ENCODE assay signal across 9 mouse cellular contexts in genomic region chr3:87499072-87499471, GRCm38 (mm10). TPM values are rescaled to one million over a fixed set of nuclear protein-coding genes. Genes with fewer than 3 reads are reported as not detected.
DNase-seq lines count a peak whose midpoint lies in the region; ATAC-seq and TF ChIP-seq lines count a peak whose summit lies in the region.
"Had no signal": no experiment of that assay in that cellular context is flagged by ENCODE, and none has a peak within 500 bp of the region (broad histone marks: within the 10 kb centered on the region; RNA-seq: fewer than 3 reads in every experiment).

No protein-coding gene starts in this region.

- H3K4me2 ChIP-seq in CH12.LX (ENCODE audit: insufficient read depth, low read depth, poor library complexity, severe bottlenecking), result no peak overlapping the region
- H3K4me2 ChIP-seq in lung, postnatal 0 days (replicated peaks; ENCODE audit: low read depth, low read length), result no peak overlapping the region
- H3K4me2 ChIP-seq: limb, embryonic 12.5 days had no signal

- H3K27ac ChIP-seq in CH12.LX (ENCODE audit: insufficient read depth, low read depth), result no peak overlapping the region
- no peak overlapping the region for H3K27ac ChIP-seq in gastrocnemius, adult 2 months
- no peak overlapping the region for H3K27ac ChIP-seq in lung, postnatal 0 days (ENCODE audit: low read length)
- H3K27ac ChIP-seq: limb, embryonic 12.5 days had no signal

- peaks cover 0 to 15% of the 10 kb centered on the region in 2 experiments for H3K36me3 ChIP-seq in CH12.LX (replicated peaks in 1 of 2; ENCODE audit: control insufficient read depth in 1 of 2, insufficient read depth in 1 of 2, low read length in 1 of 2)
- no peaks in the 10 kb centered on the region for H3K36me3 ChIP-seq in lung, postnatal 0 days (ENCODE audit: insufficient read depth, low read length)
- H3K36me3 ChIP-seq: limb, embryonic 12.5 days had no signal

- peak overlapping the region; percentile 25; the same call in 1 of the 2 replicates for H3K9ac ChIP-seq in CH12.LX (ENCODE audit: insufficient read depth, low read depth)
- no peak overlapping the region for H3K9ac ChIP-seq in lung, postnatal 0 days (replicated peaks; ENCODE audit: low read depth)
- H3K9ac ChIP-seq: limb, embryonic 12.5 days had no signal

- no peak for TF ChIP-seq POLR2A in CH12.LX (IDR thresholded peaks at IDR 0.05; ENCODE audit: low read depth, low read length)

- peak overlapping the region in 2 of 3 experiments; percentile 1 to 57 for H3K4me3 ChIP-seq in CH12.LX (replicated peaks in 1 of 3; ENCODE audit: low read depth in 2 of 3, low read length in 2 of 3, poor library complexity in 1 of 3)
- H3K4me3 ChIP-seq in gastrocnemius, adult 2 months, result no peak overlapping the region
- no peak overlapping the region for H3K4me3 ChIP-seq in lung, postnatal 0 days (ENCODE audit: low read depth, low read length)
- H3K4me3 ChIP-seq: limb, embryonic 12.5 days had no signal

- 12% methylated on average over 3 of the region's 3 CpGs for WGBS in lung, postnatal 0 days

- dilution Hi-C loops in CH12.LX (cut with MboI; ENCODE audit: extremely low pct_ligation_motif_present, extremely low pct_unique_long_range_greater_than_20kb, low sequenced_read_pairs), result no loop called here

- no peaks in the 10 kb centered on the region for H3K27me3 ChIP-seq in CH12.LX (replicated peaks)
- H3K27me3 ChIP-seq in lung, postnatal 0 days (replicated peaks; ENCODE audit: insufficient read depth, low read length), result no peaks in the 10 kb centered on the region
- H3K27me3 ChIP-seq: limb, embryonic 12.5 days had no signal

- peak; percentile 99 for TF ChIP-seq RAD21 in CH12.LX (IDR thresholded peaks at IDR 0.05; ENCODE audit: low read depth, low read length)

- TF ChIP-seq EP300 in CH12.LX (IDR thresholded peaks at IDR 0.05; ENCODE audit: low read length), result no peak
- no peak for TF ChIP-seq EP300 in lung, postnatal 0 days (IDR thresholded peaks at IDR 0.05)

- peaks cover 4% of the 10 kb centered on the region for H3K9me3 ChIP-seq in CH12.LX (replicated peaks; ENCODE audit: low read length)
- H3K9me3 ChIP-seq in lung, postnatal 0 days (ENCODE audit: low read length), result no peaks in the 10 kb centered on the region
- H3K9me3 ChIP-seq: limb, embryonic 12.5 days had no signal

- in situ Hi-C loops in CH12.LX (cut with MboI; ENCODE audit: low pct_ligation_motif_present, low pct_unique_long_range_greater_than_20kb, low sequenced_read_pairs), result no loop called here

- H3K4me1 ChIP-seq in CH12.LX (ENCODE audit: control insufficient read depth in 1 of 2, insufficient read depth in 2 of 2), result peaks cover 31 to 55% of the 10 kb centered on the region in 2 experiments
- no peaks in the 10 kb centered on the region for H3K4me1 ChIP-seq in lung, postnatal 0 days (ENCODE audit: insufficient read depth, low read depth, low read length)

- peak; percentile 93 to 98 for TF ChIP-seq CTCF in CH12.LX (conservative IDR thresholded peaks at IDR 0.05 in 1 of 2, IDR thresholded peaks at IDR 0.05 in 1 of 2; ENCODE audit: low read depth in 2 of 2, low read length in 2 of 2)
- TF ChIP-seq CTCF in gastrocnemius, adult 2 months (IDR thresholded peaks at IDR 0.05), result peak; percentile 97
- peak; percentile 96 for TF ChIP-seq CTCF in lung, postnatal 0 days (IDR thresholded peaks at IDR 0.05)

- intact Hi-C loops in gastrocnemius, adult 2 months (cut with DNase I), result loop anchor here (1.0 to 5.0 kb wide), 3 partner anchors 88 to 467 kb away; no protein-coding TSS in a partner anchor

- peak; percentile 90 for DNase-seq in CH12.LX (ENCODE audit: extremely low read depth)
- DNase-seq in ZHBTc4 (ENCODE audit: low read depth, low spot score), result peak; percentile 90
- peak; percentile 61 to 79 for DNase-seq in cerebellum, postnatal 25 days
- peak; percentile 70 for DNase-seq in gastrocnemius, adult 2 months
- DNase-seq in kidney, postnatal 36 days, result peak; percentile 63 to 84
- DNase-seq in lung, postnatal 0 days (ENCODE audit: low spot score), result peak; percentile 82
- peak; percentile 84 for DNase-seq in retina, postnatal 1 day
- DNase-seq in thymus, postnatal 4 days, result peak; percentile 82

- peak; percentile 46 for ATAC-seq in lung, postnatal 0 days

- no peaks in the 10 kb centered on the region for H3K79me2 ChIP-seq in CH12.LX (replicated peaks; ENCODE audit: control insufficient read depth, extremely low read depth, insufficient read depth, poor library complexity, severe bottlenecking)

TF ChIP-seq in CH12.LX, 34 proteins besides CTCF, POLR2A, EP300 and RAD21:
- TF ChIP-seq ZC3H11A (IDR thresholded peaks at IDR 0.05; ENCODE audit: low read depth, low read length), result peak; percentile 96
- TF ChIP-seq SMC3 (IDR thresholded peaks at IDR 0.05; ENCODE audit: low read depth, low read length), result peak; percentile 99
- no peak for TF ChIP-seq USF1 (IDR thresholded peaks at IDR 0.05; ENCODE audit: low read depth, low read length)
- TF ChIP-seq UBTF (IDR thresholded peaks at IDR 0.05; ENCODE audit: low read depth, low read length), result no peak
TF ChIP-seq in CH12.LX: peak in this region for 2.

RNA-seq across cellular contexts. Expression of gene Etv3, which starts 26.1 kb away (rescaled TPM):
- total RNA-seq in CH12.LX (2012; rRNA removed) (12.6 and 13.1 TPM in 2 replicates), CH12.LX (2014; rRNA removed) (16.8 and 17.3 TPM in 2 replicates)
- polyA plus RNA-seq in CH12.LX (2012; ENCODE audit: insufficient read length, low read depth), result 22.7 and 24.1 TPM in 2 replicates
- total RNA-seq in gastrocnemius, adult 2 months (2021), result 10 to 100 TPM in 1 of 2 experiments, 1 to 10 TPM in 1; 9.5 to 10.6 TPM
- 13.8 and 15.6 TPM in 2 replicates for polyA plus RNA-seq in lung, postnatal 0 days (2015; fragmentation: Nextera tagmentation; extraction: Ambion mirVana)

Comparison
In these comparisons a context has a peak if more than half of its experiments do, and no peak if none do; other contexts are left out.
1. H3K4me3 ChIP-seq: peak in CH12.LX (2 of 3); none in gastrocnemius, adult 2 months (single experiment) and lung, postnatal 0 days (single experiment).
2. Peak in every context shown above with its lines, with median percentiles within 50 percentile points of each other: DNase-seq and CTCF ChIP-seq.